Mouse (Mus musculus) liver, adult 2 months (tissue): ENCODE data around the gene Lrrn2. TPM values are rescaled to one million over a fixed set of nuclear protein-coding genes. Genes with fewer than 3 reads are reported as not detected.
A peak's percentile ranks its signal among the peaks of the same experiment; 100 is the strongest.
"Not testable (repeated sequence)": the region's sequence is repeated elsewhere in the genome, so short reads cannot be mapped to it uniquely, and the experiment has no call there.

Source experiments
- DNase-seq: peaks from one replicate; pipeline ENCODE4 v3.0.0-alpha.2; 2011; ENCODE audit warnings: low read depth, low spot score; ENCODE audit errors: extremely low read depth
- H3K27ac ChIP-seq: fragments of 200-500 bp; replicated peaks from 2 replicates; pipeline ENCODE4 v1.5.1; 2012; ENCODE audit warnings: low read depth, mild to moderate bottlenecking, control low read depth, inconsistent platforms, low read length; ENCODE audit not compliant: insufficient read depth
- H3K27me3 ChIP-seq: fragments of 200-500 bp; 2 replicates; pipeline ENCODE4 v1.6.1; 2012; ENCODE audit warnings: mild to moderate bottlenecking, moderate library complexity, low read length, inconsistent platforms; ENCODE audit not compliant: control insufficient read depth, insufficient read depth
- H3K36me3 ChIP-seq: fragments of 200-500 bp; 2 replicates; pipeline ENCODE4 v1.6.1; 2012; ENCODE audit warnings: low read length, inconsistent platforms; ENCODE audit not compliant: control insufficient read depth, insufficient read depth
- H3K4me1 ChIP-seq: fragments of 200-500 bp; 2 replicates; pipeline ENCODE4 v1.6.1; 2011; ENCODE audit warnings: low read length; ENCODE audit not compliant: control insufficient read depth, insufficient read depth
- H3K4me3 ChIP-seq: fragments of 200-500 bp; 2 replicates; pipeline ENCODE4 v1.5.1; 2011; ENCODE audit warnings: low read depth, mild to moderate bottlenecking, control low read depth, low read length, moderate library complexity; ENCODE audit not compliant: insufficient read depth
- H3K79me2 ChIP-seq: fragments of 200-500 bp; 2 replicates; pipeline ENCODE4 v1.6.1; 2012; ENCODE audit warnings: inconsistent platforms, mild to moderate bottlenecking, low read length, moderate library complexity; ENCODE audit not compliant: control insufficient read depth, insufficient read depth
- H3K9ac ChIP-seq: fragments of 200-500 bp; 2 replicates; pipeline ENCODE4 v1.6.1; 2012; ENCODE audit warnings: low read depth, mild to moderate bottlenecking, control low read depth, inconsistent platforms, low read length
- CTCF ChIP-seq: fragments of 200-500 bp; IDR thresholded peaks from 2 replicates; pipeline ENCODE4 v1.5.1; 2011; ENCODE audit warnings: low read depth, low read length, control low read depth
- POLR2A ChIP-seq: fragments of 200-500 bp; IDR thresholded peaks from 2 replicates; pipeline ENCODE4 v1.6.1; 2011; ENCODE audit warnings: low read length, control low read depth; ENCODE audit not compliant: insufficient read depth; ENCODE audit errors: extremely low read depth
- WGBS: fragments of 180-500 bp; shearing (Covaris S2); methylation state at CpG from one replicate; pipeline ENCODE4 v1.1.7; 2018; 5-methylcytosine and 5-hydroxymethylcytosine counted together
- polyA plus RNA-seq: library from polyadenylated mRNA; depleted of rRNA; stranded (reverse); fragments of >200 nt; gene quantifications from 2 replicates; pipeline ENCODE4 v1.2.3, GENCODE M21; 2012
- total RNA-seq: library from RNA; depleted of rRNA; stranded (reverse); fragments of >200 nt; gene quantifications from 2 replicates; pipeline ENCODE4 v1.2.3, GENCODE M21; 2014

The Lrrn2 gene
- total and polyA plus RNA-seq, 2 experiments = not detected

DNA sequence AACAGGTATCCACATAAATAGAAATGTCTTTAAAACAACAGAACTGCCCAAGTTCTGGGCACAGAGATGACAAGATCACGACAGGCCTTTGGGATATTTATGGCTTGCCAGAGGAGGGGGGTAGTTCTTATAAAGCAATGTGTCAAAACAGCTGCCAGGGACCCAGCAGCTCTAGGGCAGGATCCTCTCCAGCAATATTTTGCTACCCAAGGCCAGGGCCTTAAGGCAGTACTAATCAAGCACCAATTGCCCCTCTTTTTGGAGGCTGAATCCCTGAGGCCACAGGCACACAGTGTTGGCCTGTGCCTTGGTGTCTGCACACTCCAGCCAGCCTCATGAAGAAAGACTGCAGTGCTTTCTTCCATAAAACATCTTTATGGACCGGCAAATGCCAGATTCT is 84.0 kb downstream of the Lrrn2 start:
- TF ChIP-seq CTCF (no peak), POLR2A (no peak)
- no peaks in the 10 kb centered on the region for H3K4me1 ChIP-seq
- no peak overlapping the region for H3K27ac ChIP-seq
- H3K36me3 ChIP-seq = no peaks in the 10 kb centered on the region
- no peaks in the 10 kb centered on the region for H3K27me3 ChIP-seq
- no peaks in the 10 kb centered on the region for H3K79me2 ChIP-seq
- no peak overlapping the region for H3K4me3 ChIP-seq
- WGBS = 92% methylated on average over 2 of the region's 2 CpGs
- DNase-seq = no peak
- H3K9ac ChIP-seq = no peak overlapping the region

DNA sequence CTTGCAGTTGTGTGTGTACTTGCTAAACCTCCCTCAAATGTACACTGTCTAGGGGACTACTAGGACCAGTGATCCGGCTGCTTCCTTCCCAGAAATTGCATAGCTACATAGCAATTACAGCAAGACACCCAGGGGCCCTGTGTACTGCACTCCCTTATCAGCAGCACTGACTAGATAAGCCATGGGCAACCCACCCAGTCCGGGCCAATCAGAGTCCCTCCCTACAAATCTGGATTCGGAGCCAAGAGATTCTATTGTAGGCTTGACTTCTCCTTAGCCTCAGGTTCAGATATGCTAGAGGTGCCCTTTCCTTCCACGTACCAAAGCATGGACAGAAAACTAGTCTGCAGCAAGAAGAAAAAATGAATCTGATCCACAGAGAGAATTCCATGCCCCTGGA is 84.6 kb downstream of the Lrrn2 start:
- Histone ChIP-seq H3K4me1 (no peaks in the 10 kb centered on the region), H3K27ac (no peak overlapping the region), H3K9ac (no peak overlapping the region), H3K27me3 (no peaks in the 10 kb centered on the region), H3K79me2 (no peaks in the 10 kb centered on the region), H3K4me3 (no peak overlapping the region), H3K36me3 (no peaks in the 10 kb centered on the region)
- no peak for TF ChIP-seq CTCF
- no peak for TF ChIP-seq POLR2A
- whole genome bisulfite sequencing = 65% methylated on average over 4 of the region's 4 CpGs
- DNase-seq = no peak

DNA sequence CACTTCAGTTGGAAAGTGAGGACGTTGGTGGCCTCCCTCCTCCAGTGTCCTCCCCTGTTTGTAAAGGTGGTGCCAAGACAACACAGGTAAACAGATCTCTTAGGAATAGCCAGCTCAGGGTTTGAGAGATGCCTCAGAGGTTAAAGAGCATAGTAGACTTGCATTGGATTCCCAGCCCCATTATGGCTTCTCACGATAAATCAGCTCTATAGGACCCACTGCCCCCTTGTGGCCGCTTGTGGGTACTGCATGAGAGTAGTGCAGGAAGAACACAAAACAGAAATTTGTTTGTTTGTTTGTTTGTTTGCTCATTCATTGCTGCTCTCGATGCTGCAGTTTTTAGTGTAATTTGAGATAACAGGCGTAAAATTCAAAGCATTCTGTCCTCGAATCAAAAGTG is 88.6 kb downstream of the Lrrn2 start:
- Histone ChIP-seq H3K9ac (no peak overlapping the region), H3K4me3 (no peak overlapping the region), H3K27ac (no peak overlapping the region), H3K4me1 (no peaks in the 10 kb centered on the region), H3K27me3 (no peaks in the 10 kb centered on the region), H3K79me2 (no peaks in the 10 kb centered on the region), H3K36me3 (no peaks in the 10 kb centered on the region)
- WGBS = 30% methylated on average over 6 of the region's 6 CpGs
- TF ChIP-seq POLR2A (no peak), CTCF (peak; percentile 71)
- peak; percentile 29 for DNase-seq

DNA sequence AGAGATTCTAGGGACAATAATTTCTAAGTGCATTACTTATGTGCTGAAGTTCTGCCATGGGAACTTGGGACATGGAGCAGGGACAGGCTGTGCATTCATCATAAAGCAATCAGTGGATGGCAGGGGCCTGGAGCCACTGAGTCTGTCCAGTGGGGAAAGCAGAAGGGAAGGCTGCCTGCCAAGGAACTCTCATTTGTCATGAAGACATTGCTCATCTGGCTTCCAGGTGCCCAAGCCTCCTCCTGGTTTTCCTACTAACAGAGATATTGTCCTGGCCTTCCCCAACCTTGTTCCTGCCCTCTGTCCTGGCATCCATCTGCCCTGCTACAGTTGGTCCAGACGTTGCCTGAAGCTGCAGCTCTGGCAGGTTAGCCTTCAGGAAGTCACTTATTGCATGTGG is 97.3 kb downstream of the Lrrn2 start:
- 56% methylated on average over 1 of the region's 1 CpGs for WGBS
- H3K4me3 ChIP-seq = no peak overlapping the region
- no peak overlapping the region for H3K27ac ChIP-seq
- no peaks in the 10 kb centered on the region for H3K4me1 ChIP-seq
- TF ChIP-seq CTCF (no peak), POLR2A (no peak)
- no peak for DNase-seq
- no peaks in the 10 kb centered on the region for H3K27me3 ChIP-seq
- no peaks in the 10 kb centered on the region for H3K79me2 ChIP-seq
- no peak overlapping the region for H3K9ac ChIP-seq
- H3K36me3 ChIP-seq = no peaks in the 10 kb centered on the region

DNA sequence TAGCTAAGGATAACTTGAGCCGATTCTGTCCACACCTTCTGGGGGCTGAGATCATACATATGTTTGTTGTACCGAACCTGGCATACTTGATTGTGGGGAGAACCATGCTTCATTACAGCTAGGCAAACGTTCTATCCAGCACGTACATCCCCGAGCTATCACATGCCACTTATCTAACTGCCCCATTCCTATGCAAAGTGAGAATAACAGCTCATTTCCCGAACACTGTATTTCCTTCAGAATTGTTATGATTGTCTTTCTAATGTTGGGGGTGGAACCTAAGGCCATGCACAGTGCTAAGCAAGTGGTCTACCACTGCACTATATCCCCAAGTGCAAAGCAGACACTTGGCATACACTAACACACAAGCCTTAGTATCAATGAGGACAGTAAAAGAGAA is 101.2 kb downstream of the Lrrn2 start:
- Histone ChIP-seq H3K27ac (no peak overlapping the region), H3K79me2 (no peaks in the 10 kb centered on the region), H3K4me3 (no peak overlapping the region), H3K4me1 (no peaks in the 10 kb centered on the region), H3K9ac (no peak overlapping the region), H3K36me3 (peaks cover 14% of the 10 kb centered on the region), H3K27me3 (no peaks in the 10 kb centered on the region)
- DNase-seq = no peak
- 91% methylated on average over 6 of the region's 6 CpGs for WGBS
- no peak for TF ChIP-seq POLR2A
- TF ChIP-seq CTCF = no peak

DNA sequence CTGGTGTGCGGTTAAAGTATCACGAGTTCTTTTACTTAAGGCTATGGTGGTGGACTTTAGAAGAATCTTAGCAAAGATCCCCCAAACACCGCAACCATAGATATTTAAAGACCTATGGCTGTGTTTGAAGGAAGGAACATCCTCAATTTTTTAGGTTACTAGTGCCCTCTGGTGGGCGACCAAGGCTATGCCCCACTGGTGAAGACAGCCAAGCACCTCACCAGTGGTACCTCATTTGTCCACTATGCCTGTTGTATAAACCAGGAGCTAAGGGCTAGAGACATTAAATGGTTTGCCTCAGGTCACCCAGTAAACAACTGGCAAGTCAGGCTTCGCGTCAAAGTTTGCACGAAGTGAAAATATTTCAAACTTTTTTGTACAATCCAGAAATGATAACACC is 102.7 kb downstream of the Lrrn2 start:
- DNase-seq = no peak
- TF ChIP-seq CTCF = peak; percentile 71
- no peak for TF ChIP-seq POLR2A
- H3K9ac ChIP-seq = no peak overlapping the region
- no peaks in the 10 kb centered on the region for H3K79me2 ChIP-seq
- no peaks in the 10 kb centered on the region for H3K27me3 ChIP-seq
- no peak overlapping the region for H3K27ac ChIP-seq
- 65% methylated on average over 7 of the region's 7 CpGs for WGBS
- H3K4me3 ChIP-seq = no peak overlapping the region
- no peaks in the 10 kb centered on the region for H3K4me1 ChIP-seq
- peaks cover 18% of the 10 kb centered on the region for H3K36me3 ChIP-seq

DNA sequence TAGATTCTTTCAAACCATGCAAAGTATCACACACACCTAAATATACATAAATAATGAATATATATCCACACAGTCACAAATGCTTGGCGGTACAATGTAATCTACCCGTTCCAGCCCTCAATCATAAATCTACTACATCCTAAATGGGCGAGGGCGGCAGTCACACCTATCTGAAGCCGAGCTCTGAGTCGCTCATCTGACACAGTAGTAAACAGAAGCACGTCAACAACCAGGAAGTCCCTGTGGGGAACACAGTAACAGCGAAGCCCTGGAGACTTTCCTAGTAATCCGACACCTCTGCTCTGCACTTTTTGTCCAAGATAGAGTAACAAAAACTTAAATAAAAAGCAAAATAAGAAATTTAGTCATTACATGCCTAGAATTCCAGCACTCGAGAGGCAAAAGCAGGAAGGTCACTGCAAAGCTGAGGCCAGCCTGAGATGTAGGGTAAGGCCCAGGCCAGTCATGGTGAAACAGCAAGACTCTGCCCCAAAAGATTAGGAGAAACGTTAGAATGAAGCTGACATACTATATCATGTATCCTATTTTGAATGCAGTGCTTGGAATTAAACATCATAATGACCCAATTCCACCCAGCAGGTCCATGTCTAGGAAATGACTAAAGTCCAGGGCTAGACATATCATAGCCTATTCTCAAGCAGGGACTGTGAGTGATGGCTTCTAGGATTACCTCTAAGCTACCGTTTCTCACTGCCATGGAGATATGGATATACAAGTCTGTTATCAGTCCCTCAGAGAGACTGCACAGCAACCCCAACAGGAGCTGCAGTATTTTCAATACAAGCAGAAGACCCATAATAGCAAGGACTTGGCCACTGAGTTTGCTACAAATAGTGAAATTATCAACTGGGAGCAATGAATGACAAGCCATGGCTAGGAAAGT is 108.7 kb downstream of the Lrrn2 start:
- H3K9ac ChIP-seq, H3K27me3 ChIP-seq, DNase-seq, H3K79me2 ChIP-seq, H3K4me1 ChIP-seq, H3K27ac ChIP-seq, H3K4me3 ChIP-seq: not testable (repeated sequence)
- H3K36me3 ChIP-seq = peaks cover 44% of the 10 kb centered on the region
- 87% methylated on average over 12 of the region's 12 CpGs for WGBS
